Mouse (Mus musculus): ENCODE measurements around the gene Prdm2. TPM values are rescaled to one million over a fixed set of nuclear protein-coding genes. Genes with fewer than 3 reads are reported as not detected.
A peak's percentile ranks its signal among the peaks of the same experiment; 100 is the strongest.

The Prdm2 gene
- total and polyA plus RNA-seq, 3 experiments: 4.3 to 13.5 TPM; not detected in 1

- Histone ChIP-seq H3K79me2 (ENCODE audit: control insufficient read depth, insufficient read depth, low read length, poor library complexity) (peaks cover 20% of the 10 kb centered on the region), H3K9me3 (replicated peaks; ENCODE audit: insufficient read depth, low read length) (no peaks in the 10 kb centered on the region), H3K4me1 (ENCODE audit: control insufficient read depth in 1 of 2, insufficient read depth in 2 of 2, low read length in 2 of 2) (peaks cover 0 to 18% of the 10 kb centered on the region in 2 experiments; a peak in 3 of 4 replicates), H3K9ac (ENCODE audit: control insufficient read depth, low read depth, low read length, poor library complexity, severe bottlenecking) (no peak overlapping the region), H3K27ac (ENCODE audit: control insufficient read depth, low read depth, low read length) (no peak overlapping the region), H3K4me3 (ENCODE audit: control insufficient read depth in 1 of 2, insufficient read depth in 1 of 2, low read depth in 2 of 2, low read length in 2 of 2) (no peak overlapping the region), H3K36me3 (ENCODE audit: control insufficient read depth in 1 of 2, insufficient read depth in 2 of 2, low read length in 2 of 2) (peaks cover 0 to 21% of the 10 kb centered on the region in 2 experiments; a peak in 2 of 4 replicates), H3K27me3 (ENCODE audit: control insufficient read depth in 1 of 2, insufficient read depth in 2 of 2, low read length in 2 of 2) (no peaks in the 10 kb centered on the region)
- TF ChIP-seq MYC (IDR thresholded peaks at IDR 0.05; ENCODE audit: low read depth, low read length) (no peak), RCOR1 (IDR thresholded peaks at IDR 0.05; ENCODE audit: low read depth, low read length) (peak; percentile 78), HCFC1 (IDR thresholded peaks at IDR 0.05; ENCODE audit: low read depth, low read length) (no peak), MAFK (IDR thresholded peaks at IDR 0.05; ENCODE audit: borderline replicate concordance, low read depth, low read length) (no peak), MAZ (IDR thresholded peaks at IDR 0.05; ENCODE audit: low read depth, low read length) (no peak), RAD21 (IDR thresholded peaks at IDR 0.05; ENCODE audit: low read depth, low read length) (no peak), BHLHE40 (IDR thresholded peaks at IDR 0.05; ENCODE audit: borderline replicate concordance, low read depth, low read length) (no peak), GATA1 (IDR thresholded peaks at IDR 0.05; ENCODE audit: low read depth, low read length) (no peak), ZMIZ1 (IDR thresholded peaks at IDR 0.05; ENCODE audit: low read depth, low read length) (no peak), MXI1 (IDR thresholded peaks at IDR 0.05; ENCODE audit: low read depth, low read length) (no peak), EP300 (IDR thresholded peaks at IDR 0.05; ENCODE audit: low read depth in 1 of 2, low read length in 2 of 2) (peak; percentile 10 to 46; a peak in 1 of 4 replicates), USF2 (IDR thresholded peaks at IDR 0.05; ENCODE audit: borderline replicate concordance in 1 of 2, insufficient read depth in 1 of 2, low read depth in 1 of 2, low read length in 2 of 2) (no peak)
- peak; percentile 50 for DNase-seq (ENCODE audit: low read depth, low spot score)
Measured at GRCm38 (mm10) chr4:143214221-143214797, 1.5 kb upstream of the Prdm2 start.

- Histone ChIP-seq H3K4me1 (ENCODE audit: control insufficient read depth in 1 of 2, insufficient read depth in 2 of 2, low read length in 2 of 2) (peaks cover 0 to 18% of the 10 kb centered on the region in 2 experiments; a peak in 3 of 4 replicates), H3K79me2 (ENCODE audit: control insufficient read depth, insufficient read depth, low read length, poor library complexity) (peaks cover 22% of the 10 kb centered on the region), H3K36me3 (ENCODE audit: control insufficient read depth in 1 of 2, insufficient read depth in 2 of 2, low read length in 2 of 2) (peaks cover 0 to 21% of the 10 kb centered on the region in 2 experiments; a peak in 2 of 4 replicates), H3K27me3 (ENCODE audit: control insufficient read depth in 1 of 2, insufficient read depth in 2 of 2, low read length in 2 of 2) (no peaks in the 10 kb centered on the region), H3K9me3 (replicated peaks; ENCODE audit: insufficient read depth, low read length) (no peaks in the 10 kb centered on the region), H3K4me3 (ENCODE audit: control insufficient read depth in 1 of 2, insufficient read depth in 1 of 2, low read depth in 2 of 2, low read length in 2 of 2) (no peak overlapping the region), H3K27ac (ENCODE audit: control insufficient read depth, low read depth, low read length) (no peak overlapping the region), H3K9ac (ENCODE audit: control insufficient read depth, low read depth, low read length, poor library complexity, severe bottlenecking) (no peak overlapping the region)
- TF ChIP-seq HCFC1 (IDR thresholded peaks at IDR 0.05; ENCODE audit: low read depth, low read length) (no peak), POLR2AphosphoS2 (IDR thresholded peaks at IDR 0.05; ENCODE audit: low read length) (no peak), MXI1 (IDR thresholded peaks at IDR 0.05; ENCODE audit: low read depth, low read length) (no peak), NELFE (IDR thresholded peaks at IDR 0.05; ENCODE audit: low read depth, low read length) (no peak), TAL1 (IDR thresholded peaks at IDR 0.05; ENCODE audit: low read length) (no peak), ELF1 (IDR thresholded peaks at IDR 0.05; ENCODE audit: low read depth, low read length) (no peak), MYC (IDR thresholded peaks at IDR 0.05; ENCODE audit: low read depth, low read length) (no peak), UBTF (IDR thresholded peaks at IDR 0.05; ENCODE audit: borderline replicate concordance, insufficient read depth, low read depth, low read length) (no peak), BHLHE40 (IDR thresholded peaks at IDR 0.05; ENCODE audit: borderline replicate concordance, low read depth, low read length) (no peak), ZC3H11A (IDR thresholded peaks at IDR 0.05; ENCODE audit: low read depth, low read length) (no peak), SMC3 (IDR thresholded peaks at IDR 0.05; ENCODE audit: low read depth, low read length) (no peak), USF2 (IDR thresholded peaks at IDR 0.05; ENCODE audit: borderline replicate concordance in 1 of 2, insufficient read depth in 1 of 2, low read depth in 1 of 2, low read length in 2 of 2) (no peak), MEF2A (IDR thresholded peaks at IDR 0.05; ENCODE audit: extremely low read depth, insufficient replicate concordance, low read depth, low read length, poor library complexity, severe bottlenecking) (no peak), ZKSCAN1 (IDR thresholded peaks at IDR 0.05; ENCODE audit: low read depth, low read length) (no peak), MYB (IDR thresholded peaks at IDR 0.05; ENCODE audit: low read depth, low read length) (no peak), CTCF (IDR thresholded peaks at IDR 0.05 in 2 of 3, conservative IDR thresholded peaks at IDR 0.05 in 1 of 3; ENCODE audit: control insufficient read depth in 1 of 3, insufficient read depth in 1 of 3, low read depth in 2 of 3, low read length in 3 of 3, poor library complexity in 1 of 3, severe bottlenecking in 1 of 3) (no peak), RCOR1 (IDR thresholded peaks at IDR 0.05; ENCODE audit: low read depth, low read length) (no peak), NRF1 (IDR thresholded peaks at IDR 0.05; ENCODE audit: insufficient read depth, low read depth, low read length, poor library complexity, severe bottlenecking) (no peak), EP300 (IDR thresholded peaks at IDR 0.05; ENCODE audit: low read depth in 1 of 2, low read length in 2 of 2) (no peak), GABPA (IDR thresholded peaks at IDR 0.05; ENCODE audit: low read depth, low read length) (no peak)
- DNase-seq (ENCODE audit: low read depth, low spot score): no peak
Measured at GRCm38 (mm10) chr4:143213571-143213970, 776 bp upstream of the Prdm2 start.

Data from MEL (cell line).